ENCODE assay signal across 8 mouse cellular contexts in the genomic region with DNA sequence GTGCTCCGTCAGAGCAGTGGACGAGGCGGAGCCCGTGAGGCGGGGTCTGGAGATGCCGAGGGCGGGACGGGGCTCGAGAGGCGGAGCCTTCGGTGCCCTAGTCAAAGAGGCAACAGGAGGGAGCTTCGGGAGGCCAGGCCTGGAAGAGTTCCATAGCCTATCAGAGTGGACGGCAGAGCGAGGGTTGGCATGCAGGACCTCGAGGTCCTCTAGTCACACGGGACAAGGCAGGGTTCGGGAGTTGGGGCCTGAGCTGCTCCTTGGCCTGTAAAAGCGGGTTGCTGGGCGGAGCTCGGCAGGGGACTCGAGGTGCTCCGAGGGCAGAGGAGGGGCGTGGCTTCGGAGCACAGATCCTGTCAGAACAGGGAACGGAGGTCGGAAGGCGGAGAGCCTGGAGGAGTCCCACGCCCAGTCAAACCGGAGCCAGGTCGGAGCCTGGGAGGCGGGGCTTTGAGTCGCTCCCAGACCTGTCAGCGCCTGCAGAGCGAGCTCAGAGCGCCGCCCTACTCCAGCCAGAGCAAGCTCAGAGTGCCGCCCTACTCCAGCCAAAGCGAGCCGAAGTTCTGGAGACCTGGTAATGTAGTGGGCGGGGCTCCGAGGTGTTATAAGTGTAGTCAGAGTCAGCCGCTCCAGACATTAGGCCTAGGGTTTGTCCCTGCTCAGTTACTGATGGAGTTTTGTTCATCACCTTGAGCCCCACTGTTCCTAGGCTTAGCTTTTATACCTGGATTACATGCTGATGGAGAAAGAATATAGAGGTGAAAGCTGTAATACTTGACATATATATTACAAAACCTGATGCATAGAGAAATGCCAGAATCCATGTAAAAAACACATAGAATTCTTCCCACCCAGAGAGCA. TPM values are rescaled to one million over a fixed set of nuclear protein-coding genes. Genes with fewer than 3 reads are reported as not detected.
DNase-seq lines count a peak whose midpoint lies in the region; ATAC-seq and TF ChIP-seq lines count a peak whose summit lies in the region.

A gene (minus strand): TSS at position 27 of the 861 bp plus-strand sequence.

- H3K4me3 ChIP-seq in hindbrain, embryonic 10.5 days = peak within 1 kb of the TSS; percentile 79
- H3K4me3 ChIP-seq in lung, postnatal 0 days (ENCODE audit: low read depth, low read length) = peak within 1 kb of the TSS; percentile 67

- no peak for TF ChIP-seq EP300 in lung, postnatal 0 days (IDR thresholded peaks at IDR 0.05)

- peak within 1 kb of the TSS; percentile 66 for H3K9ac ChIP-seq in lung, postnatal 0 days (replicated peaks; ENCODE audit: low read depth)

- WGBS in hindbrain, embryonic 10.5 days = under 1% methylated on average over 42 of the region's 42 CpGs
- 1% methylated on average over 42 of the region's 42 CpGs for whole genome bisulfite sequencing in lung, postnatal 0 days

- H3K4me2 ChIP-seq in lung, postnatal 0 days (replicated peaks; ENCODE audit: low read depth, low read length) = peak within 1 kb of the TSS; percentile 93

- 0 out of 2 replicates have a peak, but pooled peaks have one; percentile 1 for TF ChIP-seq CTCF in lung, postnatal 0 days (IDR thresholded peaks at IDR 0.05)

- no peaks in the 10 kb centered on the region for H3K36me3 ChIP-seq in hindbrain, embryonic 10.5 days
- H3K36me3 ChIP-seq in lung, postnatal 0 days (ENCODE audit: insufficient read depth, low read length) = no peaks in the 10 kb centered on the region

- H3K27me3 ChIP-seq in hindbrain, embryonic 10.5 days (ENCODE audit: insufficient read depth, poor library complexity, severe bottlenecking) = no peaks in the 10 kb centered on the region; the same call in 1 of the 2 replicates
- H3K27me3 ChIP-seq in lung, postnatal 0 days (replicated peaks; ENCODE audit: insufficient read depth, low read length) = no peaks in the 10 kb centered on the region

- H3K4me1 ChIP-seq in hindbrain, embryonic 10.5 days (replicated peaks) = peaks cover 23% of the 10 kb centered on the region
- H3K4me1 ChIP-seq in lung, postnatal 0 days (ENCODE audit: insufficient read depth, low read depth, low read length) = no peaks in the 10 kb centered on the region

- peak; percentile 98 for DNase-seq in MN1 (ENCODE audit: low spot score)
- DNase-seq in cerebellum, adult 9-10 months = peak; percentile 99
- DNase-seq in hindbrain, embryonic 10.5 days (ENCODE audit: low spot score) = peak; percentile 98
- DNase-seq in layer of hippocampus, adult 9-11 months = peak; percentile 96
- DNase-seq in lung, postnatal 0 days (ENCODE audit: low spot score) = peak; percentile 100
- peak; percentile 91 for DNase-seq in ovary, postnatal 14 days (ENCODE audit: low spot score)
- DNase-seq in thymus, postnatal 14 days = peak; percentile 92

- ATAC-seq in frontal cortex, adult (ENCODE audit: low TSS enrichment) = peak; percentile 95
- ATAC-seq in lung, postnatal 0 days = peak; percentile 96

- H3K27ac ChIP-seq in hindbrain, embryonic 10.5 days = peak within 1 kb of the TSS; percentile 96
- H3K27ac ChIP-seq in lung, postnatal 0 days (ENCODE audit: low read length) = peak within 1 kb of the TSS; percentile 89

- H3K9me3 ChIP-seq in hindbrain, embryonic 10.5 days = no peaks in the 10 kb centered on the region
- H3K9me3 ChIP-seq in lung, postnatal 0 days (ENCODE audit: low read length) = no peaks in the 10 kb centered on the region

RNA-seq across cellular contexts. Expression of the gene that starts here (rescaled TPM):
- 11.4 and 12.5 TPM in 2 replicates for polyA plus RNA-seq in hindbrain, embryonic 10.5 days (2016; fragmentation: Nextera tagmentation; extraction: Ambion mirVana)
- 4.4 and 6.3 TPM in 2 replicates for polyA plus RNA-seq in lung, postnatal 0 days (2015; fragmentation: Nextera tagmentation; extraction: Ambion mirVana)

Comparison
In these comparisons a context has a peak if more than half of its experiments do, and no peak if none do; other contexts are left out.
1. Peak in every context shown above with its lines: DNase-seq, ATAC-seq, H3K4me3 ChIP-seq and H3K27ac ChIP-seq.